Mouse (Mus musculus) embryonic fibroblast, embryonic 13.5 days (primary cell): ENCODE data around the gene Ppib.

Experiments
- CTCF ChIP-seq: IDR thresholded peaks from 2 replicates; pipeline ENCODE4 v1.5.1; 2011; ENCODE audit warnings: mild to moderate bottlenecking, control low read depth, low read length, moderate library complexity, borderline replicate concordance; ENCODE audit not compliant: insufficient read depth
- POLR2A ChIP-seq: IDR thresholded peaks from 2 replicates; pipeline ENCODE4 v1.6.1; 2011; ENCODE audit warnings: low read depth, mild to moderate bottlenecking, control low read depth, low read length, moderate library complexity

GRCm38 (mm10) chr9:66078072-66078471 is 18.1 kb downstream of the Ppib start:
- no peak for TF ChIP-seq CTCF
- no peak for TF ChIP-seq POLR2A
